Mouse (Mus musculus): Measurements from ENCODE around the gene Cacnb3. TPM values are rescaled to one million over a fixed set of nuclear protein-coding genes. Genes with fewer than 3 reads are reported as not detected.

Gene Cacnb3
- total RNA-seq, 4 experiments from 2014 or later: 163 to 193 (median 176) TPM

DNA sequence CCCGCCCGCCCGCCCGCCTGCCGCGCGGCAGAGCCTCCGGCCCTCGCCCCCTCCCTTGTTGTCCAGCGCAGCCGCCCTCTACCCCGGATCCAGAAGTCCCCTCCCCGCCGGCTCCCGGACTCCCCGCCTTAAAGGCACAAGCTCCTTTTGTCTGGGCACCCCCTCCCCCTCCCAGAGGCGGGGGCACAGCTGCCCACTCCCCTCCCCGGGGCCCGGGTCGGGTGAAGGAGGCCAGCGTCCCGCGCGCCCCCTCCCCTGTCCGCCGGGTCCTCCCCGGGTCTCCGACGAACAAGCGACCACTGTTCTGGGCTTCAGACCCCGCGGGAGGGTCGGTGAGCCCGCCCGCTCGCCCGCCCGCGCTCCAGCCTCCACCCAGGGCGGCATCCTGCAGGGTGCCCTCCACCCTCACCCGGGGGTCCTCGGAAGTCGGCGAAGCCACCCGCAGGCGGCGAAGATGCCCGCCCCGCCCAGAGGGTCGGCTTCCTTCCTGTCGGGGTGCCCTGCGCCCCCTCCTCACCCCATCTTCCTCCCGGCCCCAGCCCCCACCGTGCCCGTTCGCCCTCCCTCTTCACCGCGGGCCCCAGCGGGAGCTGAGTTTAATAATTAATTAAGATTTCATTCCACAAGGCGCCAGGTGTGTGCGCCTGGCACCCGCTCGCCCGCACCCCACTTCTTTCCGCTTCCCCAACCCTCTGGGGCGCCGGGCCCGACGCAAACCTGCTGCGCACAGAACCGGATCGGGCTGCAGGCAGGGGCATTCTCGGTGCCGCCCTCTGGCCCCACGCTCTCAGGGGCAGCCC lies 21.1 kb upstream of the Cacnb3 start, which contains the start of gene Adcy6:
Gene Adcy6 (minus strand): TSS at position 746 of the 800 bp plus-strand sequence.
- DNase-seq (ENCODE audit: low spot score in 2 of 2): peak; percentile 51 to 64

DNA sequence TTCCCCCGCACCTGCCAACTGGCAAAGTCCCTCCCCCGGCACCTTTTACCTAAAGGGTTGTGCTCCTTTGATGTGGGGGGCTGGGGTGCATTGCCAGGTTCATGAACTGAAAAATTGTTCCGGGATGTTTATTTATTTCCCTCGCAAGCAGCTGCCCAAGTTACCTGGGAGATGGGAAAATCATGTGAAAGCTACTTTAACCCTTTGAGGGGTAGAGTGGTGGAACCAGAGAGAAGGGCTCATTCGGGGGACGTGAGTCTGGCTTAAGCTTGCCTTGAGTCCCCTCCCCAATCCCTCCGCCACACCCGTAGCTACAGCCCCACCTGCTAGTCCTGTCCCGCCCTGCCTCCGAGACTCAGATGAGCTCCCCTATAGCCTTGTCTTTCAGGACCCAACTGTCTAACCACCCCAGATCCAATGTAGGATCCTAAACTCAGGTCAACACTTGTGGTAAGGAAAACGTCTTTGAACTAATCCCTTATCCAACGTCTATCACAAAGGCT lies 20.5 kb upstream of the Cacnb3 start:
- no peak for DNase-seq (ENCODE audit: low spot score in 2 of 2)

DNA sequence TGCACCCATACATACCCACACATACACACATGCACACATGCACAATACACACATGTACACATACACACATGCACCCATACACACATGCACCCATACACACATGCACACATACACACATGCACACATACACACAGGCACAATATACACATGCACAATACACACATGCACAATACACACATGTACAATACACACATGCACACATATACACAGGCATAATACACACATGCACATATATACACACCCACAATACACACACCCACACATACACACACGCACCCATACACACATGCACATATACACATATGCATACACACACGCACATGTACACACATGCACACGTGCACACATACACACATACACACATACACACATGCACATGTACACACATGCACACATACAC lies 18.4 kb upstream of the Cacnb3 start:
- no peak for DNase-seq (ENCODE audit: low spot score in 2 of 2)

DNA sequence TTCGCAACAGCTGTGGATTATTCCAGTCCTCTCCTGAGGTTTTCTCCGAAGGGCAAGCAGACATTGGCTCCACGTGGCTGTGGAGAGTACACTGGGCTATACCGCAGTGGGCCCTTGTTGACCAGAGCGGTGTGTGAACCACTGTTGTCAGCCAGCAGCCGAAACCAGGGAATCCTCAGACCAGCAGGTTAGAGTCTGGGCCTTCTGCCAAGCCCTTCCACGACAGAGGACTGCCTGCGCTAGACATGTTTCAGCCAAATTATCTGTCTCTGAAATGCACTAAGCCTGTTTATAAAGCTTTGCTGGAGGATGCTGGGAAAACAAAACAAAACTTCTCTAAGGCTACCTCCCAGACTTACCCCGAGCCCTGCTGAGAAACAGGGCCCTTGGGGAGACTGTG lies 16.1 kb upstream of the Cacnb3 start:
- no peak for DNase-seq (ENCODE audit: low spot score in 2 of 2)

DNA sequence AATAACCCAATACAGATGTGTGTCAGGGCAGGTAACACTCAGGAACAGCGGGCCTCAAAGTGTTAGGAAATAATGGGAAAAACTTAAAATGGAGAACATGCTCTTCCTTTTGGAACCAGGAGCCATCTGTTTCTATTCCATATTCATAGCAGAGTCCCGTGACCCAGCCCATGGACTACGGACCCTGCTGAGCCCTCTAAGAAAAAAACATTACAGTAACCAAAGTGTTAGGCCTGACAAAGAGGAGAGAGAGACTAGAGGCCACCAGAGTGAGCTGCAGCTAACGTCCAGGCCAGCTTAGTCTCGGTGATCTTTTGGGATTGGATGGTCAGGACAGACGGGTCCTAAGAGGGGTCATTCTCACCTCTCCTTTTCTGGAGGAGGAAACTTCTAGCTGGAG lies 15.7 kb upstream of the Cacnb3 start:
- no peak for DNase-seq (ENCODE audit: low spot score in 2 of 2)

DNA sequence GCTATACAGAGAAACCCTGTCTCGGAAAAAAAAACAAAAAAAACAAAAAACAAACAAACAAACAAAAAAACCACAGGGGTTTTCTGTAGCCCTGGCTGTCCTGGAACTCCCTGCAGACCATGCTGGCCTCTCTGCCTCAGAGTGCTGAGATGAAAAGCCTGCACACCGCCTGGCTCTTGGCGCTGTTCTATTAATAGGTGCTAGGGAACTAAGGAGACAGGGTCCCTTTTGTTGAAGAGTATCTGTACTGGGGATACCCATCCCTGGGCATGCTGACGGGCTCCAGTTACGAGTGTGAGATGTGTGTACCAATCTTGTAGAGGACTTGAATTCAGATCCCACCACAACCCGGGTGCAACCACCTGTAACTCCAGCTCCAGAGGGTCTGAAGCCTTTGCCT lies 14.9 kb upstream of the Cacnb3 start:
- no peak for DNase-seq (ENCODE audit: low spot score in 2 of 2)

DNA sequence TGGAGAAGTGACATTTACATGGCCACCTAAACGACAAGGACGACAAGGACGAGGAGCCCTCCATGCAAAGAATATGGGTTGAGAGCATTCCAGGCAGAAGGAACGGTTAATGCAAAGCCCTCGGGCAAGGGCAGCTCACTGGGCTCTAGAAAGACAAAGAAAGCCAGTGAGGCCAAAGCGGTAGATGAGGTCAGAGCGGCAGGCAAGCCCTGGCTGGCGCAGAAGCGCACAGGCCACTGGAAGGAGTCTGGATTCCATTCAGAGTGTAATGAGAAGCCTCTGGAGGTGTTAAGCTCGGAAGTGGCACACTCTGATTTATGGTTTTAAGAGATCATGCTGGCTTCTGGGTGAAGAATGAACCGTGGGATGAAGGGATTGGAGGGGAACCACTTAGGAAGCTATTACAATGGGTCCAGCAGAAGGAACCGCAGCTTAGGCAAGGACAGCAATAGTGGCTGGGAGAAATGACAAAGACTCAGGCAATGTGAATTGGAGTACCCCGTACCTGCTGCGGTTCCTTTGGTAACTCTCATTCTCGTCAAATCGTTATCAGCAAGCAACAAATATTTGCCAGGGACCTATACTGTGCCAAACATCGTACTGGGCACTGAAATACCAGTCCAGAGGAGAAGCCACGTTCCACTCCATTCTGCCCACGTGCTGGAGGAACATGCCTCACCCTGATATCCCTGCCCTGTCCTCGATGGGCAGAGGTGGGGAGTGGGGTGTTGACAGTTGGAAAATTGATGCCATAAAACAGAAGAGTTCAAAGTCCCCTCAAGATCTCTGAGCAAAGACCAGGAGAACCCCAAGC lies 14.1 kb upstream of the Cacnb3 start:
- no peak for DNase-seq (ENCODE audit: low spot score in 2 of 2)

DNA sequence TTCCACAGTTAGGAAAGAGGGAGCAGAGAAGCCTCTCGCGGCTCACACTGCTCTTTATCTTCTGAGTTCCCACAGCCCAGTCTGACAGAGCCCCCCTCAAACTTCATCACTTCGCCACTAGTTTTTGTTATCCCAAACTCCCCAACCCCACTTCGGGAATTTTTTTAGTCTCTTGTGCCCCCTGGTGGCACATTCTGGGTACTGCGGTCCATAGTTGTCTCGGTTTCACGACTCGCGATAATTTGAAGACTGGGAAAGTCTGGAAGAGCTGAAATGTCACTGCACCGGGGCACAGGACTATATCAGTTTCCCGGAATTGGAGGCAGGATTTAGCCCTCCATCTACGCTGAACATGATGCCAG lies 13.5 kb upstream of the Cacnb3 start:
- DNase-seq (ENCODE audit: low spot score in 2 of 2): peak; percentile 45 to 75

DNA sequence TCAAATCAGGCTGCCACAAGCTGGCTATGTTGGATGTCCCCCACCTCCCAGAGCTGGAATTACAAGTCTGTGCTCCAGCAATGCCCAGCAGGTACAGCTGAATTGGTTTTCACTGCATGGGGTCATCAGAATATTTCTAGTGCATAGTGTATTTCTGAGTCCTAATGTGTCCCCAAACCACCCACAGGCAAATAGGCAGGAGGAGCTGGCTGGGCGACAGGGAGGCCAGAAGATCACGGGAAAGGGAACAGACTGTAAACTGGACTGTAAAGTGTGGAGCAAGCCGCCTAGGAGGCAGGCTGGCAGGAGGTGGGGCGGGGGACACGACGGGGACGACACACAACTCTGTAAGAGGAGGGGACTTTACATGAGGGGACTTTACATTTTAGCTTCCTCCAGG lies 8.4 kb upstream of the Cacnb3 start:
- no peak for DNase-seq (ENCODE audit: low spot score in 2 of 2)

DNA sequence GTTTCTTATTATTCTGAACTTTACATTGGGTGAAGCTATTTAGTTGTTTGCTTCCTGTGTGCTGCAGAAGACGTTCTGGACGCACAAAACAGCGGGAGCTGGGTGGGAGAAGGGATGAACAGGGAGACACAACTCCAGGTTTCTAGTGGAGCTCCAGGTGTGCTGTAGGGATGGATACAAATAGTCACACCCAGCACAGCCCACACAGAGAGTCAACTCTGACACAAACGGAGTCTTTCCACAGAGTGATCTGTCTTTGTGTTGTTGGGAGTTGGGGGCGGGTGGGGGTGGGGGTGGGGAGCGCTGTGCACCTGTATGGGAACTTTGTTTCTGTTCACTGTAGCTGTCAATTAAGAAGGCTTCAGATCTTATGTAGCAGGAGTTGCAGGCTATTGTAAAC lies 7.9 kb upstream of the Cacnb3 start:
- DNase-seq (ENCODE audit: low spot score in 2 of 2): no peak

DNA sequence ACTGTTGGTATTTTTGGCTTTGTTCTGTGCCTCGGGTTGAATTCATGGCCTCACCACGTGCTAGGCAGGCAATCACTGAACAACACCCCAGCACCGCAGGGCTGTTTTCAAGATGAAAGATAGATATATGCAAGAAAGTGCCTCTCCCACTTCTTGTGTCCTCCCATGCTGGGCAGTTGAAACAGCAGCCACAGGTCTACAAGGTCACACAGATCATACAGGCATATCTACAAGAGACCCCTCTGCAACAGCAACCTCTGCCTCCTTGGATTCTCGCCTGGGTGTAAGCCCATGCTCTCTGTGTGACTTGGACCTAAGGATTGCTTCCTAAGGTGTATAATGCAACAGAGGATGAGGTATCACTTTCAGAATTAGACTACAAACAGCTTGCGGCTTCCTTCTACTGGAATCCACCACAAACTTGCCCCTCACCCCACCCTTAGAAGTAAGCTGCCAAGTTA lies 7.2 kb upstream of the Cacnb3 start:
- no peak for DNase-seq (ENCODE audit: low spot score in 2 of 2)

DNA sequence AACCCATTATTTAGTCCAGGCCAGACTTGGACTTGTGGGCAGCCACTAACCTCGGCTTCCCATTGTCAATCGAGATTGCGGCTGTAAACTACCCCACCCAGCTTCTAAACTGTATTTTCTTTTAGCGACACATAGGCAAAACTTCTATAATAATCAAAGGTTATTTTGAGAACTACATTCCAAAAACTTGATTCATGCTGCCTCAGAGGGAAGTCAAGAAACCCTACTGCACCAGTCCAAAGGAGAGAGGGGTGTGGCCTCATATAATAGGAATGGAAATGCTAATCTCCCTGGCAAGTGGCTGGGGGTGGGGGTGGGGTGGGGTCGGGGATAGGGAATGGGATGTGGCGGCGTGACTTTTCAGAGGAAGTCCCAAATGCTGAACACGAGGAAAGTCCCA lies 4.6 kb upstream of the Cacnb3 start:
- no peak for DNase-seq (ENCODE audit: low spot score in 2 of 2)

DNA sequence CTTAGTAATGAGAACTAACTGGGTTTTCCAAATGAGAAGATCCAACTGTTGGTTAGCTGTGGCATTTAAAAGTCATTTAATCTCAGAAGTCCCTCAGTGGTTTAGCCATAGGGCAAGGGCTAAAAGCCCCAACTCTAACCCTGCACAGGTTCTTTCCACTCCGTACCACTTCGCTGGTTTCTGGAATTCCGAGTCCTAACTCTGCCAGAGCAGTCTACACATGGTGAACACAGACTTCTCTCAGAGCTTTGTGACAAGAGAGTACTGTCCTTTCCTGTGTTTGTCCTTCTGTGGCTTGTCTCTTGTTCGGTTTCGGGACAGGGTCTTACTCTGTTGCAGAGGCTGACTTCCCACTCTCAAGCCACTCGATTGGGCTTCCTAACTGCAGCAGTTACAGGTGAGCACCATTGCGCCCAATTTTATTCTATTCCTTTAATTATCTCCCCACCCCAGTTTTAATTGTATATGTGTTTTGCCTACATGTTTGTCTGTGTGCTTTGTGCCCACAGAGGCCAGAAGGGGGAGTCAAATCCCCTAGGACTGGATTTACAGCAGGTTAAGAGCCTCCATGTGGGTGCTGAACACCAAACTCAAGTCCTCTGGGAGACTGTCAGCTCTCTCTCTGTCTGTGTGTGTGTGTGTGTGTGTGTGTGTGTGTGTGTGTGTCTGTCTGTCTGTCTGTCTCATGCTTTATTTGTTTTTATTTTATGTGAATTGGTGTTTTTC lies 4.0 kb upstream of the Cacnb3 start:
- DNase-seq (ENCODE audit: low spot score in 2 of 2): no peak

DNA sequence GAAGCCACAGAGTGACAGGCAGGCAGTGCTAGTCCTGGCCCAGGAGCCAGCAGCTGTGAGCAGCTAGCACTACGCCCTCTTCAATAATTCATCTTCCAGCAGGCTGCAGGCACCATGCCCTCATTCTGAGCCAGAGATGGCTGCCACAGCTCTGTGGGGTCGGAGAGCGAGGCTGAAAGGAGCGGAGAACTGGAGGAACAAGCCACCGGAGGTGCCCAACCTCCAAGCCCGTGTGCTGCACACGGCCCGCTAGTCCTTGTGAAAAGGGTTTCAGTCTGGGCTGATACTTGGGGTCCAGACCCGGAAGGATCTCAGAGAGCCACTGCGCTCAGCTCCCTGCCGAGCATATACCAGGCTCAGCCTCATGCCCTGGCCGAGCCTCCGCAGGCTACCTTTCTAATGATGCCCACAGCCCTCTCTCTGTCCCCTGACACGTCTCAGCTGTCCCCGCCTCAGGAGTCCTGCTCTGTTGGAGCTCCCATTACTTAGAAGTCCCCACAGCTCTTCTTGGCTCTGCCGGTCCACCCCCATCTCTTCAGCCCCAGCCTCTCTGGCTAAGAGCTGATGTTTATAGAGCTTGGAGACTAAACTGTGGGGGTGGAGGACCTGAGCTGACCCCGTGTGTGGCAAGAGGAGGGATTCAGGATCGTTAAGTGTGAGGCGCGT lies 1.9 kb upstream of the Cacnb3 start:
- no peak for DNase-seq (ENCODE audit: low spot score in 2 of 2)

DNA sequence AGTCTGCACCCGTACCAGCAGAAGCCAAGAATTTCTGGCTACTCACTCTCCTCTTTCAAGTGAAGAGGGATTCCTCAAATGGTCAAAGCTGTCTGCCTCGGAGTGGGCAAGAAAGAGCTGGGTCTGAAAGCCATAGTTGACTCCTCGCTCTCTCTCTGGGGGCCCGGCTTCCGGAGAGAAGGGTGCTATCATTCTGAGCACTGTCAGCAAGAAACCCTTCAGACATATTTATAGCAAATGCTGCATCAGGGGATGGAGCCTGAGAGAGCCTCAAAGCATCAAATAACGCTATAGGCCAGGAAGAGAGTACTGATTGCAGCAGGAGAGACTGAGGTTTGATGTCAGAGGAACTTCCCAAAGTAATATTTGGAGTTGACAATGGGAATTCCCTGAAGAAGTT lies 1.2 kb upstream of the Cacnb3 start:
- DNase-seq (ENCODE audit: low spot score in 2 of 2): no peak

DNA sequence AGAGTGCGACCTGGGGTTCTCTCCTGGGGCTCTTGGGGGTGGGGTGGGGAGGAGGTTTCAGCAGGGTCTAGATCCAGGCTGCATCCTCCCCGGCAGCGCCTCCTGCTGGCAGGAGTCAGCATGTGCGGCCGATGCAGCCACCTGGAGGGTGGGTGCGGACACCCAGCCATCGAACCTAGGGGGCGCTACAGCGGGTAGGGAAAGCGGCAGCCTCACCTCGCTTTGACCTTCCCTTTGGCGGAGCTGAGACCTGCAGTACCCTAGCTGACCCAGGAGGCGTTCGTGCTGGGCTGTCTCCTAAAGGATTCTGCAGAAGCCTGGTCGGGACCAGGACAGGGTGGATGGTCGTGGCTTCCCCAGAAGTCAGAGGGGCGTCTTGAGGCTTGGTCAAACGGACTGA lies 853 bp downstream of the Cacnb3 start:
- DNase-seq (ENCODE audit: low spot score in 2 of 2): no peak

DNA sequence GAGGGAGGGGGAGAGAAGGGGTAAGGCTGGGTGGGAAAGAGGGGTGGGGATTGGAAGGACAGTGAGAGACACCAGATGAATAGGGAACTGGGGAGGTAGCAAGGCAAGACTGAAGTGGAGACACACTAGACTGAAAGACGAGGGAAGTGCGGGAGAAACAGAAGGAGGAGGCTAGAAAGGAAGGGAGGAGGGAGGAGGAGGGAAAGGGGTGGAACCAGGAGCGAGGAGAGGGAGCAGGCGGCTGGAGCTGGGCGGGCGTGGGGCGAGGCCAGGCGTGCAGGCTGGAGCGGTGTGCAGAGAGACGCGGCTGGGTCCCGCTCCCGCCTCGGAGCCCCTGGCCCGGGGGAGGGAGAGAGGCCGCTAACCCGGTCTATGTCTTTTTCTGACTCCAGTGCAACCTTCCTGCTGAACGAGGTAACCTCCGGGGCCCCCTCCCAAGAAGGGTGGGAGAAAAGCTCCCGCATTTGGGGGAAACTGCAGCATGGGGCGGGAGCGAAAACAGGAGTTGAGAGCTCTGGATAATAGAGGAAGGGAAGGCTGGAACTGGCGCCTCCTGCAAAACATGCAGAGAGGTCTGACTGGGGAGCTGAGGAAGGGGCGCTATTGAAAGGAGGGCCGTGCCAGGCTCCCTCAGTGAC lies 1.6 kb downstream of the Cacnb3 start:
- DNase-seq (ENCODE audit: low spot score in 2 of 2): no peak

DNA sequence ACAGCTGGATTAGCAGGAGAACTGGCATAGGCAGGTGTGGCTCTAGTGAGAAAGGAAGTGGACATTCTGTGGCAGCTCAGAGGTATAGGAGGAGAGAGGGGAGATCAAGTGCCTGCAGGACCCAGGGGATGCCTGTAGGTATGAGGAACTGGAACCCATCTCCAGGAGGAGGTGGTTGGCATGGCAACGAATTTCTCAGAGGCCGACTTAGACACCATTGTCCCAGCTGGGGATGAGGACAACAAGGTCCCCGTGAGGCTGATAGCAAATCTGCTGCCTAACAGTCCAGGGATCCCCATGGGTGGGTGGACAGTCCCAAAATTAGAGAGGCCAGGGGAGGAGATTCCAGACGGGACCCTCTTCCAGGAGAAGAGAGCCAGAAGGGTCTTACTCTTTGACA lies 2.3 kb downstream of the Cacnb3 start:
- no peak for DNase-seq (ENCODE audit: low spot score in 2 of 2)

DNA sequence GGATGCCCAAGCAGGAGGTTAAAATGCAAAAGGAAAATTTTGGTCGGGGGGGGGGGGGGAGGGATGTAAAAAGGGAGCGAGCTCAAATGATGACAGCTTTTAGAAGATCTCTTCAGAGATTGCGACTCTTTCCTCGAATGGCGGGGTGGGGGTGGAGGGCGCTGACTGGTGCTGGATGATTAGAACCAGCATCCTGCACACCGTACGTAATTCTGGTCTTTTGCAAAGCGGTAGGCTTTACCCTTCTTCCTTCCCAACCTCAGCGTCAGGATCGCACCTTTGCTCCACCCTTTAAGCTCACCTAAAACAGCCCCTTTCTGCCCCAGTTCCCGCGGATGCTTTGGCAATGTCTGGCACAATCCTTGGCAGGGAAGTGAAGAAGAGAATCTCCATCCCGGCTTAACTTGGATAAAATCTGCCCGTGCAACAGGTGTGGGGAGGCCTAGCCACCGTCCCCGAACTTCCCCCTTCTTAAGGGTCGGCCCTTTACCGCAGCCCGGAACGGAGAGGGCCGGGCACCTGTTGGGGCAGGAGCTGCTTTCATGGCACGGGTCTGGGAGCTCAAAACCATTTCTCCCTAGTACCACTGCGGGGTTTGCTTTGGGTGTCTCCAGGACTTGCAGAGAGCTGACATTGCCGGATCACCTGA lies 3.3 kb downstream of the Cacnb3 start:
- no peak for DNase-seq (ENCODE audit: low spot score in 2 of 2)

DNA sequence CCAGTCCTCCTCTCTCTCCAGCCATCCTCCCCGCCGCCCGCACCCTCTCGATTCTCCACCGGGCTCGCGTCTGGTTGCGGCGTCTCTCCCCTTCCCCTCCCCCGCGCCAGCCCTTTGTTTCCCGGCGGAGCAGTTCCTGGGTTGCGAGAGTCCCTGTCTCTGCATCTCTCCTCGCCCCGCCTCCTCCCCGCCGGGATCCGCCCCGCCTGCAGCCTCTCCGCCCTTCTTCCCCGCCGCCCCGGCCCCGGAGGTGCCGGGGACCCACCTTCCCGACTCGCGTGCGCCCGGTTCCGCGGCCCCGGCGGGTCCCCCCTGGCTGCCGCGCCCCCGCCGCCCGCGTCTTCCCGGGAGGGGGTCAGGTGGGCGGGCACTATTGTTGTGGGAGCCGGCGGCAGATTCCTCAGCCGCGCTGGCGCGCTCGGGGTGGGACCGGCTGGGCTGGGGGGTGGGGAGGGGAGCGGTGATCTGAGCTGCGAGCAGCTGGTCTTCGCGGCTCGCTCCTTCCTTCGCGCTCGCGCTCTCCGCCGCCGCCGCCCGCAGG lies 4.0 kb downstream of the Cacnb3 start:
- DNase-seq (ENCODE audit: low spot score in 2 of 2): peak; percentile 77
